In genomic region chr11:78360125-78360788, GRCm38 (mm10) we compare ENCODE assay signal across 9 mouse cellular contexts. TPM values are rescaled to one million over a fixed set of nuclear protein-coding genes. Genes with fewer than 3 reads are reported as not detected.
DNase-seq lines count a peak whose midpoint lies in the region; ATAC-seq and TF ChIP-seq lines count a peak whose summit lies in the region.
"Had no signal": no experiment of that assay in that cellular context is flagged by ENCODE, and none has a peak within 500 bp of the region (broad histone marks: within the 10 kb centered on the region; RNA-seq: fewer than 3 reads in every experiment).

No protein-coding gene starts in this region.

- H3K27me3 ChIP-seq in kidney, embryonic 14.5 days (ENCODE audit: control insufficient read depth, insufficient read depth, low read length) = no peaks in the 10 kb centered on the region
- H3K27me3 ChIP-seq in liver, embryonic 13.5 days = no peaks in the 10 kb centered on the region
- H3K27me3 ChIP-seq in testis, adult 2 months (ENCODE audit: control insufficient read depth, insufficient read depth, low read length) = no peaks in the 10 kb centered on the region

- H3K9ac ChIP-seq in kidney, embryonic 14.5 days (ENCODE audit: low read depth, low read length) = peak overlapping the region; percentile 34; the same call in 1 of the 2 replicates
- 0 out of 2 replicates have a peak overlapping the region, but pooled peaks have one; percentile 2 for H3K9ac ChIP-seq in liver, embryonic 13.5 days

- H3K36me3 ChIP-seq in kidney, embryonic 14.5 days (ENCODE audit: control insufficient read depth, insufficient read depth, low read length) = no peaks in the 10 kb centered on the region
- no peaks in the 10 kb centered on the region for H3K36me3 ChIP-seq in liver, embryonic 13.5 days
- no peaks in the 10 kb centered on the region for H3K36me3 ChIP-seq in testis, adult 2 months (ENCODE audit: control insufficient read depth, insufficient read depth, low read length)

- no peak overlapping the region for H3K27ac ChIP-seq in kidney, embryonic 14.5 days (ENCODE audit: low read depth, low read length)
- no peak overlapping the region for H3K27ac ChIP-seq in liver, embryonic 13.5 days
- no peak overlapping the region for H3K27ac ChIP-seq in testis, adult 2 months (ENCODE audit: control insufficient read depth, insufficient read depth, low read depth, low read length)

- peak; percentile 61 for ATAC-seq in kidney, embryonic 14.5 days (ENCODE audit: low FRiP score, low TSS enrichment)
- peak; percentile 76 for ATAC-seq in liver, embryonic 13.5 days (ENCODE audit: low read depth)

- peak overlapping the region; percentile 33 for H3K4me3 ChIP-seq in kidney, embryonic 14.5 days (ENCODE audit: low read length)
- peak overlapping the region; percentile 56 for H3K4me3 ChIP-seq in liver, embryonic 13.5 days (replicated peaks)
- peak overlapping the region; percentile 26; the same call in 1 of the 2 replicates for H3K4me3 ChIP-seq in testis, adult 2 months (ENCODE audit: control insufficient read depth, low read depth, low read length)

- TF ChIP-seq POLR2A in testis, adult 2 months (IDR thresholded peaks at IDR 0.05; ENCODE audit: control insufficient read depth, low read depth, low read length) = no peak

- H3K9me3 ChIP-seq in kidney, embryonic 14.5 days (ENCODE audit: control insufficient read depth, low read length) = no peaks in the 10 kb centered on the region
- no peaks in the 10 kb centered on the region for H3K9me3 ChIP-seq in liver, embryonic 13.5 days (replicated peaks)

- H3K4me2 ChIP-seq in kidney, embryonic 14.5 days (replicated peaks; ENCODE audit: low read depth, low read length) = peak overlapping the region; percentile 60
- peak overlapping the region; percentile 71 for H3K4me2 ChIP-seq in liver, embryonic 13.5 days

- DNase-seq in 416B (ENCODE audit: low read depth) = peak; percentile 88
- peak; percentile 69 to 75 for DNase-seq in adrenal gland, adult 18-20 months (ENCODE audit: low spot score in 2 of 2)
- peak; percentile 64 for DNase-seq in embryo, embryonic 11.5 days (ENCODE audit: low read depth, low spot score)
- DNase-seq in heart, adult 9 months (ENCODE audit: low spot score in 2 of 2) = peak; percentile 24 to 39
- DNase-seq in liver, embryonic 13.5 days = peak; percentile 65
- peak; percentile 62 to 76 for DNase-seq in natural killer cell, adult 2 months (ENCODE audit: low spot score in 2 of 2)

- peaks cover 21% of the 10 kb centered on the region for H3K4me1 ChIP-seq in kidney, embryonic 14.5 days (ENCODE audit: control insufficient read depth, insufficient read depth, low read length)
- peaks cover 13% of the 10 kb centered on the region for H3K4me1 ChIP-seq in liver, embryonic 13.5 days (replicated peaks)
- peaks cover 12% of the 10 kb centered on the region for H3K4me1 ChIP-seq in testis, adult 2 months (ENCODE audit: control insufficient read depth, insufficient read depth, low read length)

- 12% methylated on average over 13 of the region's 13 CpGs for WGBS in kidney, embryonic 14.5 days
- WGBS in liver, embryonic 13.5 days (ENCODE audit: insufficient replicate concordance) = 7% methylated on average over 13 of the region's 13 CpGs

- TF ChIP-seq CTCF in testis, adult 2 months (IDR thresholded peaks at IDR 0.05; ENCODE audit: control insufficient read depth, insufficient read depth, insufficient replicate concordance, low read depth, low read length) = peak; percentile 66; the same call in 1 of the 2 replicates

RNA-seq across cellular contexts. Expression of gene Unc119, which starts 17.0 kb away (rescaled TPM):
- total RNA-seq in adrenal gland, adult 18-20 months (2021) = 10 to 100 TPM; 25.8 to 29.0 TPM
- 49.6 and 57.1 TPM in 2 replicates for polyA plus RNA-seq in kidney, embryonic 14.5 days (2014; fragmentation: Nextera tagmentation; extraction: Ambion mirVana)
- polyA plus RNA-seq in liver, embryonic 13.5 days (2015; fragmentation: Nextera tagmentation; extraction: Ambion mirVana) = 27.4 and 28.0 TPM in 2 replicates
- 47.2 and 66.7 TPM in 2 replicates for polyA plus RNA-seq in testis, adult 2 months (2012; rRNA removed)

RNA-seq across cellular contexts. Expression of gene Foxn1, which starts 26.1 kb away (rescaled TPM):
- under 1 TPM; 0.19 to 0.20 TPM for total RNA-seq in adrenal gland, adult 18-20 months (2021)
- 0.11 TPM in 1 of 2 replicates, not detected in the other for polyA plus RNA-seq in kidney, embryonic 14.5 days (2014; fragmentation: Nextera tagmentation; extraction: Ambion mirVana)
- polyA plus RNA-seq in liver, embryonic 13.5 days (2015; fragmentation: Nextera tagmentation; extraction: Ambion mirVana) = not detected in 2 replicates
- polyA plus RNA-seq in testis, adult 2 months (2012; rRNA removed) = not detected in 2 replicates
- polyA plus RNA-seq: frontal cortex, adult 2 months had no signal

RNA-seq across cellular contexts. Expression of gene Pigs, which starts 32.0 kb away (rescaled TPM):
- 10 to 100 TPM; 56.2 to 62.4 TPM for total RNA-seq in adrenal gland, adult 18-20 months (2021)
- 48.9 and 76.0 TPM in 2 replicates for polyA plus RNA-seq in kidney, embryonic 14.5 days (2014; fragmentation: Nextera tagmentation; extraction: Ambion mirVana)
- polyA plus RNA-seq in liver, embryonic 13.5 days (2015; fragmentation: Nextera tagmentation; extraction: Ambion mirVana) = 32.3 and 37.1 TPM in 2 replicates
- 57.4 and 69.7 TPM in 2 replicates for polyA plus RNA-seq in testis, adult 2 months (2012; rRNA removed)

RNA-seq across cellular contexts. Expression of gene Aldoc, which starts 37.5 kb away (rescaled TPM):
- total RNA-seq in adrenal gland, adult 18-20 months (2021) = 10 to 100 TPM; 20.8 to 26.9 TPM
- polyA plus RNA-seq in kidney, embryonic 14.5 days (2014; fragmentation: Nextera tagmentation; extraction: Ambion mirVana) = 2.3 and 4.3 TPM in 2 replicates
- polyA plus RNA-seq in liver, embryonic 13.5 days (2015; fragmentation: Nextera tagmentation; extraction: Ambion mirVana) = 4.9 and 5.2 TPM in 2 replicates
- polyA plus RNA-seq in testis, adult 2 months (2012; rRNA removed) = 5.8 and 7.4 TPM in 2 replicates

RNA-seq across cellular contexts. Expression of gene Spag5, which starts 58.9 kb away (rescaled TPM):
- total RNA-seq in adrenal gland, adult 18-20 months (2021) = 1 to 10 TPM; 1.9 to 4.3 TPM
- 35.7 and 50.9 TPM in 2 replicates for polyA plus RNA-seq in kidney, embryonic 14.5 days (2014; fragmentation: Nextera tagmentation; extraction: Ambion mirVana)
- 30.3 and 32.6 TPM in 2 replicates for polyA plus RNA-seq in liver, embryonic 13.5 days (2015; fragmentation: Nextera tagmentation; extraction: Ambion mirVana)
- 54.3 and 56.0 TPM in 2 replicates for polyA plus RNA-seq in testis, adult 2 months (2012; rRNA removed)

Comparison
In these comparisons a context has a peak if more than half of its experiments do, and no peak if none do; other contexts are left out.
1. DNase-seq: peak in every context shown above with its lines; median percentile 88 in 416B; 72 in adrenal gland, adult 18-20 months; 69 in natural killer cell, adult 2 months; 65 in liver, embryonic 13.5 days; 64 in embryo, embryonic 11.5 days; 32 in heart, adult 9 months.